Mouse (Mus musculus) heart, adult 2 months (tissue): ENCODE data around the gene Chchd3. TPM values are rescaled to one million over a fixed set of nuclear protein-coding genes. Genes with fewer than 3 reads are reported as not detected.

Source experiments
- DNase-seq, 2 experiments: peaks; one replicate each; pipeline ENCODE4 v3.0.0; 2021
- H3K27ac ChIP-seq: fragments of 200-600 bp; 2 replicates; pipeline ENCODE4 v1.8.1; 2022
- H3K27me3 ChIP-seq: fragments of 200-500 bp; 2 replicates; pipeline ENCODE4 v1.6.1; 2012; ENCODE audit warnings: mild to moderate bottlenecking, low read length, inconsistent platforms, mixed read lengths; ENCODE audit not compliant: control insufficient read depth, insufficient read depth
- H3K36me3 ChIP-seq: fragments of 200-500 bp; 2 replicates; pipeline ENCODE4 v1.6.1; 2012; ENCODE audit warnings: low read length, inconsistent platforms; ENCODE audit not compliant: control insufficient read depth, insufficient read depth
- H3K4me1 ChIP-seq: fragments of 200-500 bp; 2 replicates; pipeline ENCODE4 v1.6.1; 2011; ENCODE audit warnings: low read length; ENCODE audit not compliant: control insufficient read depth, insufficient read depth
- H3K4me3 ChIP-seq: fragments of 200-600 bp; 2 replicates; pipeline ENCODE4 v1.8.1; 2022
- H3K79me2 ChIP-seq: fragments of 200-500 bp; replicated peaks from 2 replicates; pipeline ENCODE4 v1.6.1; 2012; ENCODE audit warnings: mild to moderate bottlenecking, inconsistent platforms, low read length, moderate library complexity, mixed read lengths; ENCODE audit not compliant: control insufficient read depth, insufficient read depth
- H3K9ac ChIP-seq: fragments of 200-500 bp; 2 replicates; pipeline ENCODE4 v1.6.1; 2012; ENCODE audit warnings: low read depth, mild to moderate bottlenecking, control low read depth, inconsistent platforms, low read length, mixed read lengths
- CTCF ChIP-seq: fragments of 200-600 bp; IDR thresholded peaks from 2 replicates; pipeline ENCODE4 v1.8.1; 2022; ENCODE audit warnings: antibody characterized with exemption, mild to moderate bottlenecking, moderate library complexity
- EP300 ChIP-seq: fragments of 200-500 bp; IDR thresholded peaks from 2 replicates; pipeline ENCODE4 v1.6.1; 2011; ENCODE audit warnings: low read depth, low read length, control low read depth; ENCODE audit not compliant: insufficient read depth
- POLR2A ChIP-seq: fragments of 200-500 bp; IDR thresholded peaks from 2 replicates; pipeline ENCODE4 v1.6.1; 2011; ENCODE audit warnings: mild to moderate bottlenecking, low read depth, low read length, control low read depth; ENCODE audit not compliant: insufficient read depth
- WGBS: fragments of 180-500 bp; shearing (Covaris S2); methylation state at CpG from one replicate; pipeline ENCODE4 v1.1.7; 2018; 5-methylcytosine and 5-hydroxymethylcytosine counted together
- intact Hi-C: fragments of 180-260 bp; cut with DNase I; formaldehyde crosslinking; loops from one replicate; pipeline ENCODE4 v1.15.1; 2025
- polyA plus RNA-seq: library from polyadenylated mRNA; depleted of rRNA; stranded (reverse); fragments of >200 nt; gene quantifications from 2 replicates; pipeline ENCODE4 v1.2.3, GENCODE M21; 2012
- total RNA-seq, 2 experiments: library from RNA; stranded (reverse); gene quantifications; 2 replicates each; pipeline ENCODE4 v1.2.3; 2021

The Chchd3 gene
- total and polyA plus RNA-seq, 3 experiments = 195 to 621 (median 490) TPM

DNA sequence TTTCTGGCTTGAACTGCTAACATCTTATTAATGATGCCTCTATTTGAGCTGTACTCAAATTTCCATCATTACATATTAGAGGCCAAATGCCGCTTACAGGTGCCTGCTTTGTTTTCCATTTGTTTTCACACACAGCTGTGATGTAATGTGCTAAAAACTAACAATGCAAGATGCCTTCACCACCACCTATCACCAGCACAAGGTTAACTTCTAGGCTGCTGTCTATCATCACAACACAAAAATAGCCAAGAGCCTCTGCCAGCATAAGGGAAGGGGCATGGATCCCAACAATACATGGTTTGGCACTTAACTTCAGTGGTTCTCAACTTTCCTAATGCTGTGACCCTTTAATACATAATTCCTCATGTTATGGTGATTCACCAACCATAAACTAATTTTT is 251.3 kb downstream of the Chchd3 start:
- H3K27ac ChIP-seq = peak overlapping the region; percentile 64
- no peaks in the 10 kb centered on the region for H3K79me2 ChIP-seq
- no peak for TF ChIP-seq EP300
- no peak for TF ChIP-seq POLR2A
- no peak for TF ChIP-seq CTCF
- no peak overlapping the region for H3K4me3 ChIP-seq
- 64% methylated on average over 1 of the region's 1 CpGs for WGBS
- peaks cover 2% of the 10 kb centered on the region; the same call in 1 of the 2 replicates for H3K4me1 ChIP-seq
- intact Hi-C loops = no loop called here
- H3K36me3 ChIP-seq = peaks cover 12% of the 10 kb centered on the region
- no peak overlapping the region for H3K9ac ChIP-seq
- DNase-seq = peak in 1 of 2 experiments; percentile 15
- H3K27me3 ChIP-seq = no peaks in the 10 kb centered on the region

DNA sequence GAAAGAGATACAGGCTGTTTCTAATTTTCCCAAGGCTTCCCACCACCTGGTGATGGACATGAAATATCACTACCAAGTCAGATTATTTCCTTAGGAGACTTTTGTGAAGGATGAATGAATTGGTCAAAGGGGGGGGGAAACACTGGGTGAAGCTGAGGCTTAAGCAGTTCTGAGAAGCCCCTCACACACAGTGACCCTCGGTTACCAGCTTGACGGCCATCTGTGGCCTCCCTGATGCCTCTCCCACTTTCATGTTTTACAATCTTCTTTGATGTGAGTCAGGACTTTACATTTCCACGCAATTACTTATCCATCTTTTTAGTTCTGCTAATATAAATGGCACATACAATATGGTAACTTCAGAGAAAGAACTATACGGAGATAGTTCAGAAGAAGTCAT is 252.3 kb downstream of the Chchd3 start:
- Histone ChIP-seq H3K4me3 (no peak overlapping the region), H3K4me1 (peaks cover 2% of the 10 kb centered on the region; the same call in 1 of the 2 replicates), H3K79me2 (no peaks in the 10 kb centered on the region), H3K27ac (peak overlapping the region; percentile 16; the same call in 1 of the 2 replicates), H3K36me3 (peaks cover 12% of the 10 kb centered on the region), H3K9ac (no peak overlapping the region), H3K27me3 (no peaks in the 10 kb centered on the region)
- TF ChIP-seq POLR2A = no peak
- DNase-seq = no peak
- intact Hi-C loops = no loop called here
- WGBS = 93% methylated on average over 4 of the region's 4 CpGs

DNA sequence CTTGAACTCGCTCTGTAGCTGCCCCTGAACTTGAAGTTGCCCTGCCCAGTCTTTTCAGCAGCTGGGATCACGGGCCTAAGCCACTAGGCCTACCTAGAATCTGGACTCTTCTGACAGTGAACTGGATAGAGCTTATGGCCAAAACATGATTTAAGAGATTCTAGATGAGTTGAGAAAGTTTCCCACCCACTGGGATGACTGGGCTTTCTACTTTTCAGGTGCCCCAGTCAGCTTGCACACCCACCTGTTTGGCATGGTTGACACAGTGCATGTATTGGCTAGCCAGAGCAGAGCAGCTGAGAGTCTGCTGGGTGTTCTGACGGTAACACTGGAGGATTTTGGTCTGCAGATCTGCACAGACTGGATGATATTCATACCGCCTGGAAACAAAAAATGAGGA is 256.4 kb downstream of the Chchd3 start:
- no peaks in the 10 kb centered on the region for H3K27me3 ChIP-seq
- intact Hi-C loops = no loop called here
- no peak for TF ChIP-seq CTCF
- TF ChIP-seq POLR2A = no peak
- TF ChIP-seq EP300 = no peak

DNA sequence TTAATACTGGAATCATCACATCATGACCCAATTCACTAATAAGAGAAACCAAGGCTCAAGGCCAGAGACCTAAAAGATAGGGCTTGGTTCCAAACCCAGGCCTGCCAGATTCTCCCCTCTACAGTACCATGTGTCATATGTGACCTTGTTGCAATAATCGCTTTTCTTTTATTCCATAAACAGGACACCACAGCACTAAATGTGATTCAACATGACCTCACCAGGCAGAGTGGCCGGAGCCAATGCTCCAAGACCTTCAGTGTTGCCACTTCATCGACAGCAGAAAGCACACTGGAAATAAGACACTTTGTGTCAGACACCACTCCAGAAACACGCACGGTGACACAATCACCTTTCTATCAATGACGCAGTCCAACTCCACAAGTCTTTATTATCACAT is 258.3 kb downstream of the Chchd3 start:
- no peak overlapping the region for H3K9ac ChIP-seq
- H3K27ac ChIP-seq = peak overlapping the region; percentile 49
- H3K4me3 ChIP-seq = no peak overlapping the region
- no peak for TF ChIP-seq POLR2A
- TF ChIP-seq CTCF = no peak
- TF ChIP-seq EP300 = no peak
- intact Hi-C loops = no loop called here
- H3K79me2 ChIP-seq = no peaks in the 10 kb centered on the region
- no peaks in the 10 kb centered on the region for H3K27me3 ChIP-seq
- H3K36me3 ChIP-seq = peaks cover 12% of the 10 kb centered on the region
- WGBS = 65% methylated on average over 6 of the region's 6 CpGs
- DNase-seq = peak in 1 of 2 experiments; percentile 17
- H3K4me1 ChIP-seq = peaks cover 2% of the 10 kb centered on the region

More for the DNA sequence above, 256.4 kb downstream of the Chchd3 start:
- no peak overlapping the region for H3K9ac ChIP-seq
- H3K4me1 ChIP-seq = peaks cover 2% of the 10 kb centered on the region
- no peaks in the 10 kb centered on the region for H3K79me2 ChIP-seq
- peaks cover 12% of the 10 kb centered on the region for H3K36me3 ChIP-seq
- H3K4me3 ChIP-seq = no peak overlapping the region
- DNase-seq = no peak
- no peak overlapping the region for H3K27ac ChIP-seq
- 99% methylated on average over 4 of the region's 4 CpGs for WGBS

DNA sequence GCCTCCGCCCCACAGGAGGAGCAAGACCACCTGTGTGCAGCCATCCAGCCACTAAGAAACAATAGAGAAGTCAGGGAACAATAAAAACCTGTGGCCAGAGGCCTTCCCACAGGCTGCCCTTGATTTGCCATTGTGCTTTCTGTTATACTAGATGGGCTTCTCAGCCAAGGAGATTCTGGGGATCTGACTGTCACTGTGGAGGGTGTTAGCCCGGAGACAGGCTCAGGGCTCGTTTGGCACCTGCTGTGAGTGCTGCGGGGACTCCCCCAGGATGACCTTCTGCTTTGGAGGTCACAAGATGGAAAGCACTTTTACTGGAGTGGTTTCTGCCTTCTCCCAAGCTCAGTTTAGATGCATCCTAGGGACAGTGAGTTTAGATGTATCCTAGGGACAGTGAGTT is 262.5 kb downstream of the Chchd3 start:
- no peak for TF ChIP-seq CTCF
- TF ChIP-seq EP300 = no peak
- no peak for TF ChIP-seq POLR2A
- H3K27ac ChIP-seq = no peak overlapping the region
- WGBS = 48% methylated on average over 4 of the region's 4 CpGs
- H3K79me2 ChIP-seq = no peaks in the 10 kb centered on the region
- intact Hi-C loops = no loop called here
- DNase-seq = no peak
- no peaks in the 10 kb centered on the region for H3K27me3 ChIP-seq
- no peak overlapping the region for H3K9ac ChIP-seq
- H3K4me1 ChIP-seq = peaks cover 2% of the 10 kb centered on the region
- peaks cover 12% of the 10 kb centered on the region for H3K36me3 ChIP-seq
- H3K4me3 ChIP-seq = no peak overlapping the region

DNA sequence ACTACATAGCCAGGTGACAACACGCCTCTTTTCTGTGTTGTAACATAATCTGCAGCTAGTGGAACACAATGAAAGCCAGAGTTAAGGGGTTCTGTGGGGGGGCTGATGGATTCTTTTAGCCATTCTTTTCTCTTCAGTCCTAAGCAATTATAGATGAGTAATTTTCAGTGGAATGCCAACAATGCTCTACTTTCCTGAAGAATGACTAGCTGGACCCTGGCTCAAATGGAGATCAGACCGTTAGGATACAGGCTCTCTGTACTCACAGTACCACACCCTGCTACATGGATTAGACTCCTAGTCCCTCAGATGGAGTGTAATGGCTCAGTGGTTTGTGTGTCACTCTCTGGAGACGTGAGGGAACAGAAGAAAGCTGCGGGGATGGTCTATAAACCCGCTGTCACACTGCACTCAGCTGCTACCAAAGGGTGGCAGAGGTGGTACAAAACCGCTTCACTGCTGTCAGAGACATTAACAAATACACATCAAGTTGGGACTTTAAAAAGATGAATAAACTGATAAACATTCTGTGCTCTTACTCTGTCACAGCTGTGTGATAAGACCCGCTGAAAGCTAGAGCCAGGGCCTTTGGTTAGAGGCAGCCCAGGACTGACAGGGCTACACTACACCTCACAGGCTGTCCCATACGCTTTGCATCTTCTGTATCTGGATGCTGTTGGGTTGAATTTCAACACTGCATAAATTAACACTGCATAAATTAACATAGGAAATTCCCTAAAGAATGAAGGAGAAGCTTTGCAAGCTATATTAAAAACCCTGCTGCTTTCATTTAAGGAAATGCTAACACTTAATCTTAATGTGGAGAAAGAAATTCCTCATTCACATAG is 264.2 kb downstream of the Chchd3 start:
- TF ChIP-seq POLR2A (no peak), EP300 (no peak), CTCF (no peak)
- no peak for DNase-seq
- Histone ChIP-seq H3K79me2 (no peaks in the 10 kb centered on the region), H3K36me3 (no peaks in the 10 kb centered on the region; the same call in 1 of the 2 replicates), H3K4me1 (no peaks in the 10 kb centered on the region), H3K27ac (no peak overlapping the region), H3K27me3 (no peaks in the 10 kb centered on the region), H3K9ac (no peak overlapping the region), H3K4me3 (no peak overlapping the region)
- WGBS = 74% methylated on average over 8 of the region's 8 CpGs
- intact Hi-C loops = no loop called here
